Mouse (Mus musculus): Measurements from ENCODE around the gene Jak2.

Jak2 gene

DNA sequence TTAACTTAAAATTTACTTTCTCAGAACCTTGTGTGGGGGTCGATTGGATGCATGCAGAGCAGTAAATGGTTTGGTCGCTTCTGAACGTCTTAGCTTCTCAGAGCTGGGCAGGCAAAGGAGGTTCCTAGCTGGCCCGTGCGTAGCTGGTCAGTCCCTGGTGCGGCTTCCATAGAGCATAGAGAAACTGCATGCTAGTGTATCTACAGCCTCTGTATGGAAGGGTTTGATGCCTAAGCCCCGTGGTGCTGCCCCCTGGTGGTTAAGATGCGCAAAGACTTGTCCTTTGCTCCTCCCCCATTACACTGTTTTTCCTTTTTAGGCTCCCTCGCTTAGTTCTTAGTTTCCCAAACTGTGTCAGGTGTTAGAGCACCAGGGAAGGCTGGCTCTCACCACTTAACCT lies 2.1 kb downstream of the Jak2 start:
- DNase-seq, result peak; percentile 79

DNA sequence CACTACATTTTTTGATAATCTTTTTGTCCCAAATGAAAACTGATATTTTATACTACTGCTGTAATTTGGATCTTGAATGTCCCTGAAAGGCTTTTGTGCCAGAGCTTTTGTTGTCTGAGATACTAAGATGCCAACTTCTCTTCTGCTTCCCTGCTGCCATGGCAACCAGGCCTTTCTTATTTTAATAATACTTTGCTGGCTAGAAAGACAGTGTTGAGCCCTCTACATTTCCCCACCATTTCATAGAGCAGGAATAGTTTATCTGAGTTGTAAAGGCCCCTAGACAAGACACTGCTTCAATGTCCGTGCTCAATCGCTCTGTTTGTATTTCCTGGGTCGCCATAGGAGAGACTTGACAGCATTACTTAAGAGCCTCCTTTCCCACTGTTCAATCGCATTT lies 3.0 kb downstream of the Jak2 start:
- no peak for DNase-seq

DNA sequence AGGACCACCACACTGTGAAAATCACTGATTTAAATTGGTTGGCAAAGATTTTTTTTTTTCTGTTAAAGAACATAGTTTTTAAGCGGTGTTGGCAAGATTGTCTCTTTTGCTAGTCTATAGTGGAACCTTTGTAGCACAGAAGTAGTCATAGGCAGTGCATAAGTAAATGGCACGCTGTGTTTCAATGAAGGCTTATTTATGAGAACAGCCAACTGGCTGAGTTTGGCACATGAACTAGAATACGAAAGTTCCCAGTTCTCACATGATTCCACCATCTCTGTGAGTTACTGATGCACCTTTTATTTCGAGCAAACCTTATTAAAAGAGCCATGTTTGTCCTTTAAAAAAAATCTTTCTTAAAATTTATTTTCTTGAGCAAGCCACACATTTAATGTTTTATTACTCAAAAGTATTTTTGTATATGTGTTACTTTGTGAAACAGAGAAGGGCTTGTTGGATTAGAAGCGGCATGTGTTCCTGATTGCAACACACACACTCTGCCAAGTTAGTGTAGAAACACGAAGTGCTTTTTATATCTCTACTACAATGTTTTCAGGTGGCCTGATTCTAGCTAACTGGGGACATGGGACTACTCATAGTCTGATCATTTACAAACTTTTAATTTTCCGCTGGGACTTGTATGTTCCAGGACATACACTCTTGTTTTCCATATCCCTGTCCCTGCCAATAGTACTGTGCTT lies 3.8 kb downstream of the Jak2 start:
- DNase-seq, result no peak

DNA sequence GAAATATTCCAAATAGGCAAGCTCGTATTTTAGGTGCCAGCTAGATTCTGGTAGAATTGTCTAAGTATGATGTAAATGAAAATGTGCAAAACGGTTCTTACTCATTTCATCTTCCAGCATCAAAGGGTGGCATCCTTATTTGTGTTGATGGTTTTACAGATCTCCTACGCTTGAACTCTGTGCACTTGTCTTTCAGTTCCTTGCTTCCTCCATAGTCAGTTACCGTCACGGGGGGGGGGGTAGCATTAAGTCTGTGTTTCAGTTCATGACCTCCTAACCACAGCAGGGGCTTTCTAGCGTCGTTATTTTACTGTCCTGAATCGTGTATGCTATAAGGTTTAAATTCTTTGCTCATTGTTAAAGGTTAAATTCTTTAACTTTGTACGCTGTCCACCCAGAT lies 10.0 kb downstream of the Jak2 start:
- no peak for DNase-seq

DNA sequence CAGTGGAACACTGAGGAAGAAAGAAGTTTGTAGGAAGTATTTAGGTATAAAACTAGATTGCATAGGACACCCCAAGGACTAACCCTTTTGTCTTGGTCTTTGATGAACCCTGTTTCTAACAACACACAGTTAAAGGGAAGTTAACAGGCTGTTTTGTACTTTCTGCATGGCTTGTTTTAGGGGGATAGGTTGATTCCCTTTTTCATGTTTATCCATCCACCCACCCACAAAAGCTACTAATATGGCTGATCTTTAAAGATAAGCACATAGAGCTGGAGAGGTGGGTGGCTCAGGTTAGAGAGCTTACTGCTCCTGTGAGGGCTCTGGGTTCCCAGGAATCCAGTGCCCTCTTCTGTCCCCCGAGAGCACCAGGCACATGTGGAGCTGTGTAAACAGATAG lies 11.9 kb downstream of the Jak2 start:
- no peak for DNase-seq

DNA sequence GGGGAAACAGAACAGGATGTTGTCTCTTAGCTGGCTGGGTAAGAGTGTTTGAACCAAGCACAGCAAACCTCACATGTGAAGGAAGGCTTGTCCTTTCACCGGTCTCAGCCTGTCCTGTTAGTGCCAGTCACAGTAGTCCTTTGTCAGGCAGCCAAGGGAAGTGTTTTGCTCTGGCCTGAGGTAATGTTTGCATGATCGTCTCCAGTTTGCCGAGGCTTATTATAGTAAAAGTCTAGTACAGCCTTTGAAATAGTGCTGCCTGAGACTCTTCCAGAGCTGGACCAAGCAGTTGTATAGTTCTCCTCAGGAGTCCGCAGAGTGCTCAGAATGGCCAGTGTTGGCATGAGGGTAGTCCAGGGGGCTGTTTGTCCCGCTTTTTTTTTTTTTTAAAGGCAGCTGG lies 13.9 kb downstream of the Jak2 start:
- DNase-seq, result peak; percentile 50

DNA sequence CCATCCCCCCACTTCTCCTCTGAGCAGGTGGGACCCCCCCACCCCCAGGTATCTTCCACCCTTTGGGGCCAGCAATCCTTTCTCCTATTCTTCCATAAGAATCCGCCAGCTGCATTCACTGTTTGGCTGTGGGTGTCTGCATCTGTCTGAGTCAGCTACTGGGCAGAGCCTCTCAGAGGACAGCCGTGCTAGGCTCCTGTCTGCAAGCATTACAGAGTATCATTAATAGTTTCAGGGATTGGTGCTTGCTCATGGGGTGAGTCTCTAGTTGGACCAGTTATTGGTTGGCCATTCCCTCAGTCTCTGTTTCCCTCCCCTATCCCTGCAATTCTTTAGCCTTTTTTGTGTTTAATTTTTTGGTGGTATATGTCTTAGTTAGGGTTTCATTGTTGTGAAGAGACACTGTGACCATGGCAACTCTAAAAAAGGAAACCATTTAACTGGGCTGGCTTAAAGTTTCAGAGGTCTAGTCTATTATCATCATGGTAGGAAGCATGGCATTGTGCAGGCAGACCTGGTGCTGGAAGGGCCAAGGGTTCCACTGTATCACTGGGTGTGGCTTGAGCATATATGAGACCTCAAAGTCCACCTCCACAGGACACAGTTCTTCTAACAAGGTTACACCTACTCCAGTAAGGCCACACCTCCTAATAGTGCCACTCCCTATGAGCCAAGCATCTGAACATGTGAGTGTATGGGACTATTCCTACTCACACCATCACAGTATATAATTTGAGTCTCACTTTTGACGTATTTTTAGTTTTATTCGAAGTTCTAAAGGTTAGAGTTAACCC lies 15.6 kb downstream of the Jak2 start:
- no peak for DNase-seq

DNA sequence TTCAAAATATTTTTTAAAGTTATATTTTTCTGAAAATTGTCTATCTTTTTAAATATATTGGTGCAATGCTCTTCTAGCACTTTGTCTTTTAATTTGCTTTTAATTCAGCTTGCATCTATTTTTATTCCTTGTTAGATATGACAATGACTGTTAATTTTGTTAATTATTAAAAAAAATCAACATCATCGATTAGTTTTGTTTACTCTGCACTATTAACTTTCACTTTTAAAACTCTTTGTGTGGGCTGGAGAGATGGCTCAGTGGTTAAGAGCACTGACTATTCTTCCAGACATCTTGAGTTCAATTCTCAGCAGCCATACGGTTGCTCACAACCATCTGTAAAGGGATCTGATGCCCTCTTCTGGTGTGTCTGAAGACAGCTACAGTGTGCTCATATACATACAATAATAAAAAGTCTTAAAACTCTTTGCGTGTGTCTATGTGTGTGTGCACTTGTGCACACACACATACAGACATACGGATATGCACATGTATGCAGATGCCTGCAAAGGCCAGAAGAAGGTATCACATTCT lies 17.2 kb downstream of the Jak2 start:
- DNase-seq, result no peak

DNA sequence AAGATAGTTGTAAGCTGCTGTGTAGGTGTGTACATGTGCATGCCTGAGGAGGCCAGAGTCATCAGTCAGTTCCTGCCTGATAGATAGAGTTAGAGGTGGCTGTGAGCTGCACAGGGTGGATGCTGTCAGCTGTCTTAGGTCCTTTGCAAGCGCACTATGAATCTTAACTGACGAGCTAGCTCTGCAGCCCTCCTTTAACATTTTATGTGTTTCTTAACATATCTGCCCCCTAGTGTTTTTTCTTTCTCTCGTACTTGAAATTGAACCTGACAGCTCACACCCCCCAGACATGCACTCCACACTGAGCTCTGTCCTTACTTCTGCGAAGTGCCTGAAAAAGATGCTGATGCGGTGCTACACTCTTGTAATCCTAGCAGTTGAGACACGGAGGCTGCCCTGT lies 18.6 kb downstream of the Jak2 start:
- no peak for DNase-seq

DNA sequence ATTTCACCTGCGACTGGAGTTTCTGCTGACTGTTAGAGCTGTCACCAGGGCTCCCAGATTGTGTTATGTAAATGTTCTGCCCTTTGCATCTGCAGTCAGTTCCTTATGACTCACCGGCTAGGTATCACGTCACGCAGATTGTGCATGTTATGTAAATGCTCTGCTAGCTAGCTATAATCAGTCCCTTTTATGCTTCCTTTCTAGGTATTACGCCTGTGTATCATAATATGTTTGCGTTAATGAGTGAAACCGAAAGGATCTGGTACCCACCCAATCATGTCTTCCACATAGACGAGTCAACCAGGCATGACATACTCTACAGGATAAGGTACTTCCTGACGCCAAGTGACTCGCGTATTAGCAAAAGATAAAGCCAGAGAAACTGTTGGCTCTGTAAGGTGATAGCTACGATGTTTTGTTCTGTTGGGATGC lies 19.5 kb downstream of the Jak2 start:
- peak; percentile 56 for DNase-seq

DNA sequence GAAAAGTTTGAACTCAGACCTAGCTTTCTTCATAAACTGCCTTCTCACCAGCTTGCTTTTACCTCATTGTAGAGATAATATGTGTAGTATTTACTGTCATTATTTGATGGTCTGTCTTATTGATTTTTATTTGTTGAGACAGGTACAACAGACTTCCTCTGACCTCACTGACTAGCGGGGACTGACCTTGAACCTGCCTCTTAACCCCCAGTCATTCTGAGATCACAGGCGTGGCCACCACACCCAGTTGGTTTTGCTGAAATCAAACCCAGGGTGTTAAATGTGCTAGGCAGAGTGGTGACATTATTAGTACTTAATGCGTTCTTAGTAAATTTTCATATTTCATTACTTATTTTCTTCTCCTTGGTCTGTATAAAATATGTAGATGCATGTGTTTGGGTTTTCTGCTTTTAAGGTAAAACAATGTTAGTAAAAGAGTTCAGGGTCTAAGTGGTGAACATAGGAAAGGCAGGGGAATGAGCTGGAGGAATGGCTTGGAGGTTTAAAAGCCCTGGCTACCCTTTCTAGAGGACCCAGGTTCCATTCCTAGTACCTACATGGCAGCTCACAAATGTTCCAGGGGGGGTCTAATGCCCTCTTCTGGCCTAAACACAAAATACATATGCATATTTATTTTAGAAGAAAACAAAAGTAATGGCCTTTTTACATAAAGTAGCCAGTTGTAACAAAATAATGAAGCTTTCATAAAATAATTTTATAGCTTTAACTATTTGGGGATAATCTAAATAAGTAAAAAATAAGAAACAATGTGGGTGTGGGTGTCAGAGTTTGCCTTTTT lies 20.6 kb downstream of the Jak2 start:
- DNase-seq, result no peak

DNA sequence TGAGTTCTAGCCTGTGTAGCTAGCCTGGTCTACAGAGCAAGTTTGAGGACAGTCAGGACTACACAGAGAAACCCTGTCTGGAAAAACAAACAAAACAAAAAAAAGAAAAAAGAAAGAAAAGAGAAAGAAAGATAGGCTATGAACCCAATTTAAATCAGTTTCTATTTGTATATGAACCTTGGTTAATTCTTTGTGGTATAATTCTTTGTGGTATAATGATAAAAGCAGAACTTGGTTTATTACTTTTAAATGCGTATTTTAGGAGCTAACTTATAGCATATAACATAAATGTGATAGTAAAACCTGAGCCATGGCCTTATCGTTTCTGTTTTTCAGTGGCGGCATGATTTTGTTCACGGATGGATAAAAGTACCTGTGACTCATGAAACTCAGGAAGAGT lies 24.8 kb downstream of the Jak2 start:
- no peak for DNase-seq

DNA sequence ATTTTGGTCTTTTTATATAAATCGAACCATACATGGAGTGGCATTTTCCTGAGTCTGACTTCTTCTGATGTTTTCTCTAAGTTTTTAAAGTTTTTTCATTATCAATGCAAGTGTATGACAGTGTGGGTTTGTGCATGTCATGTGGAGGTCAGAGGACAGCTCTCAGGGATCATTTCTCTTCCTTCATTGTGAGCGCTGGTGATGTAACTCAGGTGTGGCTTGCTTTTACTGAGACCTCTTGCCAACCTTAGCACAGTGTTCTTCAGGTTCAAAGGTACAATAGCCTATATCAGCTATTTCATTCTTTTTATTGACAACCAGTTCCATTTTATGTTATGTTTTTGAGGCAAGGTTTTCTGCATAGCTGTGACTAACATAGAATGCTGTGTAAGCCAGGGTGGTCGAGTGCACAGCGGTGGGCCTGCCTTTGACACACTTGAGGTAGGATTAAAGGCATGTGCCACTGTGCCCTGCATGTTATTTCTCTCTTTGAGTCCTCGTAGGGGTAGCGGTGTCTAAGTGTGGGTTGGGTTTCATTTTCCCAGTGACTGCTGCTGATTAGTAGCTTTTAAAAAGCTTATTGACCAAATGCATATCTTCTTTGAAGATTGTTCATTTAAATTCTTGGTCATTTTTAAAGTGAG lies 27.4 kb downstream of the Jak2 start:
- DNase-seq, result no peak

DNA sequence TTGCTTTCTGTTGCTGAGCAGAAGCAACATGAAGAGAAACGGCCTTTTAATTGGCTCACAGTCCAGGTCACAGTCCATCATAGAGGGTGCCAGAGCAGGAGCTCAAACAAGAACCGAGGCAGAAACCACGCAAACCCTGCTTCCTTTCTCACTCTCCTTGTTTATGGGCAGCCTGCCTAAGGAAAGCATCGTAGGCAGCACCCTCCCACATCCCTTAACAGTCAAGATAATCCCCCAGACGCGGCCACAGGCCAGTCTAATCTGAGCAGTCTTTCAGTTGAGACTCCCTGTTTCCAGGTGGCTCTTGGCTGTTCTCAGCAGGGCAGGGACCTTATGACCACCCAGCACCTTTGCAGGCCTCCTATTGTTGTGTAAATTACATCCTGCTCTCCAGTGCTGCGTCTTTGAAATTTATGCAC lies 33.8 kb downstream of the Jak2 start:
- DNase-seq, result no peak

DNA sequence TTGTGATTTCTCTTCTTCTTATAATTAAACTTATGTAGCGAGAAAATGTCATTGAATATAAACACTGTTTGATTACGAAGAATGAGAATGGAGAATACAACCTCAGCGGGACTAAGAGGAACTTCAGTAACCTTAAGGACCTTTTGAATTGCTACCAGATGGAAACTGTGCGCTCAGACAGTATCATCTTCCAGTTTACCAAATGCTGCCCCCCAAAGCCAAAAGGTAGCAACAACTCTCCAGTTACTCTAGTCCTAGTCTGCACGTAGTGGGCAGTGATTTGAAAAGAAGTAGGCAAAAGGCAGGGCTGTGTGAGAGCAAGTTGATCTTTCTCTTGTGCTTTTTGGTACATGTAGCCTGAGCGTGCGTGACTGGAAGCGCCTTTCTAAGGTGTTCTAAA lies 36.2 kb downstream of the Jak2 start:
- DNase-seq, result no peak

DNA sequence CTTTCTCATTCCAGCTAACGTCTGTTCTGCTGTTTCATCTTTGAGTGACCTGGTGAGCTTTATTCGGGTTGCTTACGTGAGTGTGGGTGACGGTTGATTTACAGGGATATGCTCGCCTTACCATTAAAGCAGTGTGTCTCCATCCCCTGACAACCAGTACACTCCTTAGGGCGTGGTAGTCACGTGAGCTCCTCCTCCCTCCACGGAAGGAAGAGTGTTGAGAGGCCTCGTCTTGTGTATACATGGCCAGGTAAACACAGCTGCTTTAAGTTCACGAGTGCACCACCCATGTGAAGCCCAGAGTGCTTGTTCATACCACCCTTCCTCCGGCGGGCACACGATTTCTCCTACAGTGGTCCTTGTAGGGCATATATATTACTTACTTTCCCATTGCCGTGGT lies 39.9 kb downstream of the Jak2 start:
- no peak for DNase-seq

DNA sequence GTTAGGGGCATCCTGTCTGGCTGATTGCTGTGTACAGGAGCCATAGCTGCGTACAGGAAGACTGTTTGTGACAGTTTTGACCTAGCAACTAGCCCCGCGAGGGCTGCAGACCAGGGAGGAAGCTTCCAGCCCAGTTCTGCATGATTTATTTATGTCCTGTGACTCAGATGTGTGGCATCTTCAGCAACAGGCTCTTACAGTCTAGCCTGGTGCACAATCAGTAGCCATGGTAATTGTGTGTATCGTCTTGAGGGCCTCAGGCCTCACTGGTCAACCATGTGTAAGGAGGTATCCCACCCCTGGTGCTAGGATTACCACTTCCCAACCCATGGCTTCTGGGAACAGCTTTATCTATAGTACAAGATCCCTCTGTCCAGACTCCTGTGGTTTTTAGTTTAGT lies 40.9 kb downstream of the Jak2 start:
- no peak for DNase-seq

DNA sequence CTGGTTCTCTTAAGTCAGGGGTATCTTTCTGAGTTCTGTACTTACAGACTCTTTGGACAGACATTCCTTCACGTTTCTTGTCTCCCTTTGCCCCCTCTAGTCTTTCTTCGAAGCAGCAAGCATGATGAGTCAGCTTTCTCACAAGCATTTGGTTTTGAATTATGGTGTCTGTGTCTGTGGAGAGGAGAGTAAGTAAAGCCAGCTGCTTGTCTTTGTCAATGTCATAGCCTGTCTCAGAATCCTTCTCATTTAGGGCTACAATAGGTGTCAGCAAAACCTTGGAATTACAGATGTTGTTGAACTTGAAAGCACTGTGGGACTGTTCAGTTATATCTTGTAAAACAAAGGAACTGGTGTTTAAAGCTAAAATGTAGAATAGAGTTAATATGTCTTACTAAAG lies 43.1 kb downstream of the Jak2 start:
- no peak for DNase-seq

DNA sequence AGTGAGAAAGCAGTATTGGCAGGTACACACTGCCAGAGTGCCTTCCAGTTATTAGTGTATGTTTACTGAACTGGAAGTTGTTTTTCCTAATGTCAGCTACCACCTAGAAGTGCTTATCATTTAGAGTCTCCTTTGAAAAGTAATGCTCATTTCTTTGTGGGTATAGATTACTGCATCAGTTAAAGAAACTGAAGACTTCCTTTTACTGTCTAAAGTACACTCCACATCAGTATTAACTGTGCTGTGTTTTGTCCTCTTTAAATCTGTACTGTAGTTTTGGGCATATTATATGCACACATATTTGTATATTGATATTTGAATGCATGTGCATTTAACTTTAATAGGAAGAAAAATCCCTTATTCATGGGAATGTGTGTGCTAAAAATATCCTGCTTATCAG lies 44.5 kb downstream of the Jak2 start:
- no peak for DNase-seq

DNA sequence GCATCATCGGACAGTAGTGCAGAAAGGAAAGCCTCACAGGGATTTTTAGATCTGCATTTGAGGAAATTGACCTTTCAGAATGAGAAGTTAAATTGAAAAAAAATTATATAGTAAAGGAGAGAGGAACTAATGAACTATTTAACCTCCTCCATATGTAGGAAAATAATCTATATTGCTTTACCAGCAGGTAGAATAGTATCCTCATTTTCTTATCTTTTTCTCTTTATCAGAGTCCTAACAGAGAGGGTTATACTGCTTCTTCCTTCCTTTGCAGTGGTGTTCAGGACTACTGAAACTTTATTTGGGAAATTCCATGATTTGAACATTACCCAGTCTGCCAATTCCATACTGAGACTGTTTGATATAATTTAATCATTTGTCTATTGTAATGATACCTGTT lies 45.7 kb downstream of the Jak2 start:
- no peak for DNase-seq

DNA sequence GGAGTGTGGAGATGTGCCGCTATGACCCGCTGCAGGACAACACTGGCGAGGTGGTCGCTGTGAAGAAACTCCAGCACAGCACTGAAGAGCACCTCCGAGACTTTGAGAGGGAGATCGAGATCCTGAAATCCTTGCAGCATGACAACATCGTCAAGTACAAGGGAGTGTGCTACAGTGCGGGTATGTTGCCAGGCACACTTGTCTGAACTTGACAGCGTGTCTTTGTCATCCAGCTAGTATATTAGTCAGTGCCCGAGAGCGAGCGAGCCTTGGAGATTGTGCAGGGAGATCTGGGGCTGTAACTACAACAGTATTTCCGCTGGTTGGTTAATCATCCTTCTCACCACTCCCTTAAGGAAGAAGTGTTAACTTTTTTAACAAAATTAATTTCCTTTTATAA lies 49.3 kb downstream of the Jak2 start:
- DNase-seq, result no peak

DNA sequence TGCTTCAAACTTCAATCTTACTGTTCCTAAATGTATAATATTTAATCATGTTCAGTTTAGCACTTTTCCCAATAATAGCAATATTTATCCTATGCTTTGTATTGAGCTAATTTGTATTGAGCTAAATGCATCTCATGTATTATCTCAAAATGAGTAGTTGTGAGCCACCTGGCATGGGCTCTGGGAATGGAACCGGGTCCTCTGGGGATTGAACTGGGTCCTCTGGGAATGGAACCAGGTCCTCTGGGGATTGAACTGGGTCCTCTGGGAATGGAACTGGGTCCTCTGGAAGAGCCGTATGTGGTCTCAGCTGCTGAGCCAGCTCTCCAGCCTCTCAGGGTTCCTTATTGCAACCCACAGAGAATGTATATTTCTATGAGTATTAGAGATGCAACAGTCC lies 50.5 kb downstream of the Jak2 start:
- no peak for DNase-seq

DNA sequence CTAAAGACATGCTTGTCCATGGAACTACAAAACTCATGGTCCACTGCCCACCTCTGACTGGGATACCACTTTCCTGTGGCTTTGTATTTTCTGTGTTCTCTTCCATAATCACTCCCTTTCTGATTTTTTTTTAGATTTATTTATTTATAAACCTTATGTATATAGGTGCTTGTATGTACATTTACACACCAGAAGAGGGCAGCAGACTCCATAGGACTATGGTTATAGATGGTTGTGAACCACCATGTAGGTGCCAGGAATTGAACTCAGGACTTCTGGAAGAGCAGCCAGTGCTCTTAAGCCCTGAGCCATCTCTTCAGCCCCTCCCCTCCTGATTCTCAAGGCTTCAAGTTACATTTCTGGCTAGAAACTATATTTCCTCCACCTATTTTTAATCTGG lies 57.2 kb downstream of the Jak2 start:
- DNase-seq, result no peak
